Mouse (Mus musculus): ENCODE results near the gene Hspa1a.
"Not testable (repeated sequence)": the region's sequence is repeated elsewhere in the genome, so short reads cannot be mapped to it uniquely, and the experiment has no call there.

The Hspa1a gene

GRCm38 (mm10) chr17:34972069-34972749 is at the start of gene Hspa1a, which contains the start of gene Hspa1l:
TSS of gene Hspa1a (minus strand) at chr17:34972156.
TSS of gene Hspa1l (plus strand) at chr17:34972703.
- DNase-seq: peak; percentile 51

- peak; percentile 87 for DNase-seq
Measured at GRCm38 (mm10) chr17:35021163-35021808, 49.3 kb upstream of the Hspa1a start.

DNA sequence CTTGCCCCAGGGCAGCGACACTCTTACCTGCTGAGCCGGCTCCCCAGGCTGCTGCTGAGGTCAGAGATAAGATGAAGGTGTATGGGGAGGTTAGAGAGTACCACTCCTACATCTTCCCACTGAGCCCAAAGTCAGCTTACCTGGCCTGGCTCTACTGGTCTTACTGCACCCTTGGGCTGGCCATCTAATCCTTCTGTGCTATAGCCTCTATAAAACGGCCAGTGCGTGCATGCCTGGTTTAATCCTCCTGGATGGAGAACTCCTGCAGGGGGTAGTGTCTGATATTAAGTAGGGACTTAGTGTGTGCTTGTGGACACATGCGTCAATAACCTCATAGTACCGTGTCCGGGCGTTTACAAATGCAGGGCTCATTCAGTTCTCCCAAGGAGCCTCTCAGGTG is 48.6 kb upstream of the Hspa1a start:
- no peak for DNase-seq

- no peak for DNase-seq
Measured at GRCm38 (mm10) chr17:35019894-35020293, 47.9 kb upstream of the Hspa1a start.

GRCm38 (mm10) chr17:35018171-35018570 is 46.2 kb upstream of the Hspa1a start:
- DNase-seq: no peak

GRCm38 (mm10) chr17:35017706-35018030 is 45.7 kb upstream of the Hspa1a start:
- DNase-seq: no peak

DNA sequence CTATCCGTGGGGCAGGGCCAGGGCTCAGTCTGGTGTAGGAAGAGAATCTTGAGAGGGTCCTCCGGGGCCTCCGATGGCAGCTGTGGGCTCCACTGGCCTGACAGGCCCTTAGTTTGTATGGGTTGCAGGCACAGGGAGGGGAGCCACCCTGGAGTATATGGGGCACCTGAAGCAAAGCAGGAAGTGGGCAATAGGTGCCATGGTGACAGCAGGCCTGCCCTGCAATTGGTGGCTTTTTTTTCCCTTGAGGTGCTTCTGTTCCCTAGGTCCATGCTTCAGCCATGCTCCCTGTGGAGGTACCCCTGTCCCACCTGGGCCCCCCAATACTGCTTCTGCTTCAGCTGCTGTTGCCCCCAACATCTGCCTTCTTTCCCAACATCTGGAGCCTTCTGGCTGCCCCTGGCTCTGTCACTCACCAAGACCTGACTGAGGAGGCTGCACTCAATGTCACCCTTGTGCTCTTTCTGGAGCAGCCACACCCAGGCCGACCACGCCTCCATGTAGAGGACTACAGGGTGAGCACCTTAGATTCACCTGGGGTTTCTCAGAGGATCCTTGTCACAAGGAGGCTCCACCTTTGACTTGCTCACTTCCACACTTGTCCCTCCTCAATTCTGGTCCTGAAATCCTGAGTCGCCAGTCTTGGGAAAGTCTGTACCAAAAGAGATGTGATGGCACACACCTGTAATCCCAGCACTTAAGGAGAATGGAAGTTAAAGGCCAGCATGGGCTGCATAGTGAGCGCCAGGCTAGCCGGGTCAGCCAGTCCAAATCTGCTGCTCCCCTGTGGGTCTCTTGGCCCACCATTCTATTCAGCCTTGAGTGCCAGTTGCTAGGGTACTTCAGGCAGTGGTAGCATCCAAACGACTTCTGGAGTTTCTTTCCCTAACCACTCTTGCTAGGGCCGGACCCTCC is 45.1 kb upstream of the Hspa1a start:
- no peak for DNase-seq

GRCm38 (mm10) chr17:35016376-35016775 is 44.4 kb upstream of the Hspa1a start, which contains the start of gene Vwa7:
TSS of gene Vwa7 (plus strand) at chr17:35016579.
- DNase-seq: peak; percentile 44

DNA sequence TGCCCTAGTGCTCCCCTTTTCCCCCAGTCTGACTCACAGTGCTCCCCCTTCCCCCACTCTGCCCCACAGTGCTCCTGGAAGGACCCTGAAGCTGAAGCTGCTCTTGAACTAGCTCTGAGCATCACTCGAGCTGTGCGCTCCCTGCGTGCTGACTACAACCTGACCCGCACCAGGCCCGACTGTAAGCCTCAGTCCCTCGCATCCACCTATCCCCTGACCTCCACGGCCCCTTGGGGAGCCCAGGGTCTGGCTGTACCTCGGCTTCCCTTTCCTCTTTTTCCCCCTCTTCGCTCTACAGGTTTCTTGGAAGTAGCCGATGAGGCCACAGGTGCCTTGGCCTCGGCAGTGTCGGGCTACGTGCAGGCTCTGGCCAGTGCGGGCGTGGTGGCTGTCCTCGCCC is 43.3 kb upstream of the Hspa1a start:
- no peak for DNase-seq

DNA sequence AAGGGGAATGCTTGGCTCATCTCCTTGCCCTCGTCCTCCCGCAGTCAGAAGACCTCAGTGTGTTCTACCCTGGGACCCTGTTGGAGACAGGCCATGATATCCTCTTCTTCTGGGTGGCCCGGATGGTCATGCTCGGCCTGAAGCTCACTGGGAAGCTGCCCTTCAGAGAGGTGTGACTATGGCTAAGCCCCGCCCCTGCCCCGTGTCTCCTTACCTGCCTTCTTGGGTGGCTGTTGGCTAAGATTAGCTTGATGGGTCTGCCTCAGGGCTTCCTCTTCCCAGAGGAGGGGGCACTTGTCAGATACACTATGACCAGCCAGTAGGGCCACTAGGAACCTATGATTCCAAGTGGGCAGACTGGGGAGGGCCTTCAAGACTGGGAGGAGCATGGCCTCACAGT is 41.3 kb upstream of the Hspa1a start:
- DNase-seq: no peak

DNA sequence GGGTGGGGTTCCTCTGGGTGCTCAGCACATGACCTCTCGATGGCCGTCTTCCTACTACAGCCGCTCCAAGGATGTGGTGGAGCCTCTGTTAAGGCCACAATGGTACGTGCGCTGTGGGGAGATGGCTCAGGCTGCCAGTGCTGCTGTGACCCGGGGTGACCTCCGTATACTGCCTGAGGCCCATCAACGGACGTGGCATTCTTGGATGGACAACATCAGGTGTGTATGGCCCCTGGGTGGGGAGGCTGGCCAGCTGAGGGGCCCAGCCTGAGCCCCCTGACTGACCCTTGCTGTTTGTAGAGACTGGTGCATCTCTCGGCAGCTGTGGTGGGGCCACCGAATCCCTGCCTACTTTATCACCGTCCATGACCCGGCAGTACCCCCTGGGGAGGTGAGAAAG is 40.5 kb upstream of the Hspa1a start:
- DNase-seq: no peak

- DNase-seq: no peak
Measured at GRCm38 (mm10) chr17:35011440-35011839, 39.5 kb upstream of the Hspa1a start.

GRCm38 (mm10) chr17:35009586-35009985 is 37.6 kb upstream of the Hspa1a start:
- no peak for DNase-seq

DNA sequence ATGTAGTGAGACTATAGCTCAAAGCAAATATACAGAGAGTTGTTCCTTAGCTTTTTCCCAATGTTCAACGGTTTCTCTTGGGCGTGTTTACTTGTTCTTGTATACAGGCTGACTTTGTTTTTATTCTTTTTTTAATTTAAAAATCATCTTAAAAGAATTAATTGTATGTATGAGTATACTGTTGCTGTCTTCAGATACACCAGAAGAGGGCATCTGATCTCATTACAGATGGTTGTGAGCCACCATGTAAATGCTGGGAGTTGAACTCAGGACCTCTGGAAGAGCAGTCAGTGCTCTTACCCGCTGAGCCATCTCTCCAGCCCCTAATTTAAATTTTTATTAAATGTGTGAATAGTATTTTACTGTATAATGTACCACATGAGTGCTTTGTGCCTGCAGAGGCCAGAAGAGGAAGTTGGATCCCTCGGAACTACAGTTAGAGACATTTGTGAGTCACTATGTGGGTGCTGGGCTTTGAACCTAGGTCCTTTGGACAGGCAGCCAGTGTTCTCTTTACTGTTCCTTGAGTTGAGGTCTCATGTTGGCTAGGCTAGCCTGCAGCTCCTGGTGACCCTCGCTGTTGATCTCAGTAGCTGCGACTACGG is 35.5 kb upstream of the Hspa1a start:
- no peak for DNase-seq

DNA sequence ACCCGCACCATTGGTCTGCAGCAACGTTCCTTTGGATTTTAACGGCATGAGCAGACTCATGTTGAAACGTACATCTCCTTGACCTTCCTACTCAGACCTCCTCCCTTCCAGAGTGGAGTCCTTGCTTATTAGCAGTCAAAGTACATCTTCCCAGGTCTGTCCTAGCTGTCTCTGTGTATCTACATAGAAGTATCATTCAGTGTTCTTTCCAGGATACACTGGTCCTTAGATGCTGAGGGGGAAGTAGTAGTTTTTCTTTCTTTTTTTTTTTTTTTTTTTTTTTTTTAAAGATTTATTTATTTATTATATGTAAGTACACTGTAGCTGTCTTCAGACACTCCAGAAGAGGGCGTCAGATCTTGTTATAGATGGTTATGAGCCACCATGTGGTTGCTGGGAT is 33.9 kb upstream of the Hspa1a start:
- not testable (repeated sequence) for DNase-seq

DNA sequence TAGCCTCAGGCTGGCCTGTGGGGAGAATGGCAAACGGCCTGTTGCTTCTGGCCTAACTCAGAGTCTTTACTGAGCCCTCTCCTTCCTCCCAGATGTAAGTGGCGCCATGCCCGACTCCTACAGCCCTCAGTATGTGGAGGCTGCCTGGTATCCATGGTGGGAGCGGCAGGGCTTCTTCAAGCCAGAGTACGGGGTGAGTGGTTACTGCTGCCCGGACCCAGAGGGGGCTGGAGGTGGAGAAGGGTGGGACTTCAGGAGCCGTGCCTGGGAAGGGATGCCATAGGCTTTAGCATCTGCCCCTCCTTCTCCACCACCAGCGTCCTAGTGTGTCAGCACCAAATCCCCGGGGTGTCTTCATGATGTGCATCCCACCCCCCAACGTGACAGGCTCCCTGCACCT is 33.2 kb upstream of the Hspa1a start:
- no peak for DNase-seq

DNA sequence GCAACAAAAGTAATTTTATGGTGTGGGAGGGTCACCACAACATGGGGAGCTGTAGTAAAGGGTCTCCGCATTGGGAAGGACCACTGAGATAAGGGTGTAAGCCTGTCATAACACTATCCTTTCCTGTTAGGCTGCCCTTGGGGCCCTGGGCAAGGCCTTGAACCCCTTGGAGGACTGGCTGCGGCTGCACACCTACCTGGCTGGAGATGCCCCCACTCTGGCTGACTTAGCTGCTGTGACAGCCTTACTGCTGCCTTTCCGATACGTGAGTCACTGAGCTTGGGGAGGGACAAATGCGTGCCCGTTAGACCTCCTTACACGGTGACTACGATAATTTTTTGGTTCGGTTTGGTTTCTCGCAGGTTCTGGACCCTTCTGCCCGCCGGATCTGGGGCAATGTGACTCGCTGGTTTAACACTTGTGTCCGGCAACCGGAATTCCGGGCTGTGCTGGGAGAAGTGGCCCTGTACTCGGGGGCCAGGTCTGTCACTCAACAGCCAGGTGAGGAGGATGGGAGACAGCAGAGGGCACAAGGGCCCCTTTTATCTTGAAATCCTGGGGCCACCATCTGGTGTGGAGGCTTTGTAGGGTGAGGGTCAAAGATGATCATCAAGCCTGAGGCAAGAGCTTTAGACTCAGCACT is 32.2 kb upstream of the Hspa1a start:
- DNase-seq: no peak

DNA sequence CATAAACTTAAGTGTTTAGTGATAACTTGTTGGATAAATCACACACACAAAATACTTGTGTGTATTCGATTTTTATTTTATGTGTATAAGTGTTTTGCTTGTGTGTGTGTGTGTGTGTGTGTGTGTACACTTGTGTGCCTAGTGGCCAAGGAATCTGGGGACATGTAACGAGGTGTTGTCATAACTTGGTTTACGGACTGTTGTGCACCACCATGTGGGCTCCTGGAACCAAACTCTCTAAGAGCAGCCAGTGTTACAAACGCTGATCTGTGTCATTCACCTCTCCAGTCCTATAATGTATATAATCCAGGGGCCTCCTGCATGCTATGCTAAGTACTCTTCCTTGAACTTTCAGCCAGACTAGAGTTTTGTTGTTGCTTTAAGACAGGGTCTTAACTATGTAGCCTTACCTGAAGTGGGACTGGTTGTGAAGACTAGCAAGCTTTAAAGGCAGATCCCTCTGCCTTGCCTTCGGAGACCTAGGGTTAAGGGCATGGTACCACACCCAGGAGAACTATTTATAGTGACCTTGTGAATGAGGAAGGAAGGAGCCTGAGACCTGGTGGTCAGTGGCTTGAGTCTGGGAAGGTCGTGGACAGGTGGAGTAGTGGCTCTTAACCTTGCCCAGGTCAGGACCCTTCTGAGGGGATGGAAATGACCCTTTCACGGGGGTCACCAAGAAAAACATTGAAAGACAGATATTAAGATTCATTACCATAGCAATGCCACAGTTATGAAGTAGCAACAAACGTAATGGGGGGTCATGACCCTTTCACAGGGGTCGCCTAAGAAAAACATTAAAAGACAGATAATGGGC is 31.3 kb upstream of the Hspa1a start:
- DNase-seq: no peak

GRCm38 (mm10) chr17:35002153-35002865 is 30.4 kb upstream of the Hspa1a start:
- no peak for DNase-seq

DNA sequence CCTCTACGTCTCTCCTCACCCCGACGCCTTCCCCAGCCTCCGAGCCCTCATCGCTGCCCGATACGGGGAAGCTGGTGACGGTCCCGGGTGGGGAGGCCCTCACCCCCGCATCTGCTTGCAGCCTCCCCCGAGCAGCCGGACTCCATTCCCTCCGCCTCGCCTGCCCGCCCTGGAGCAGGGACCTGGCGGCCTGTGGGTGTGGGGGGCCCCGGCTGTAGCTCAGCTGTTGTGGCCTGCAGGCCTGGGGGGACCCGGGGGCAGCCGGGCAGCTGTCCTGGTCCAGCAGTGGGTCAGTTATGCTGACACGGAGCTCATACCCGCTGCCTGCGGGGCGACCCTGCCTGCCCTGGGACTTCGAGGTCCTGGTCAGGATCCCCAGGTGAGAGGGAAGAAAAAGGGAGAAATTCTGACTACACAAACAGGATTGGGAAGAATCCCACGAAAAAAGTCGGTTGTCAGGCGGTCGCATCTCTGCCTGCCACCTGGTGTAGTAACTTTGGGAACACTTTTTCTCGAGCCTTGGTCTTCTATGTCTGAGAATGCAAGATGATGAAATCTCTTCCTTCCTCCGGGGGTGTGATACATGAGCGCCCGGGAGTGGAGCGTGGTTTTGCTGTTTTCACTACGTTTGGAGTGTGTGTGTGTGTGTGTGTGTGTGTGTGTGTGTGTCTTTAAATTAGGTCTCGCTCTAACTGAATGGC is 29.6 kb upstream of the Hspa1a start:
- DNase-seq: peak; percentile 41
